Mouse (Mus musculus) forebrain, embryonic 10.5 days (tissue): ENCODE data around the gene Parp4. TPM values are rescaled to one million over a fixed set of nuclear protein-coding genes. Genes with fewer than 3 reads are reported as not detected.

Experiments used
- DNase-seq: peaks from one replicate; pipeline ENCODE4 v3.0.0-alpha.2; 2017; ENCODE audit warnings: low spot score; ENCODE audit errors: extremely low spot score
- H3K27ac ChIP-seq: fragments of 300-500 bp; sonication (generic); 2 replicates; pipeline ENCODE4 v1.5.1; 2016; ENCODE audit warnings: mild to moderate bottlenecking
- H3K27me3 ChIP-seq: fragments of 300-500 bp; sonication (generic); 2 replicates; pipeline ENCODE4 v1.6.1; 2016; ENCODE audit warnings: mild to moderate bottlenecking; ENCODE audit not compliant: poor library complexity, severe bottlenecking
- H3K36me3 ChIP-seq: fragments of 300-500 bp; sonication (generic); replicated peaks from 2 replicates; pipeline ENCODE4 v1.6.1; 2016; ENCODE audit warnings: mild to moderate bottlenecking, moderate library complexity
- H3K4me1 ChIP-seq: fragments of 300-500 bp; sonication (generic); 2 replicates; pipeline ENCODE4 v1.6.1; 2016
- H3K4me3 ChIP-seq: fragments of 300-500 bp; sonication (generic); 2 replicates; pipeline ENCODE4 v1.5.1; 2016; ENCODE audit warnings: mild to moderate bottlenecking, moderate library complexity
- H3K9me3 ChIP-seq: fragments of 300-500 bp; sonication (generic); 2 replicates; pipeline ENCODE4 v1.6.1; 2016; ENCODE audit warnings: mild to moderate bottlenecking, moderate library complexity
- WGBS: fragments of 180-500 bp; shearing (Covaris S2); methylation state at CpG from one replicate; pipeline ENCODE4 v1.1.7; 2016; 5-methylcytosine and 5-hydroxymethylcytosine counted together
- polyA plus RNA-seq: library from polyadenylated mRNA; unstranded; fragments of >200 nt; fragmentation: Nextera tagmentation; extraction: Ambion mirVana; gene quantifications from 2 replicates; pipeline ENCODE4 v1.2.1, GENCODE M21; 2016

Gene Parp4
- polyA plus RNA-seq, 1 experiment from 2014 or later: 0.95 TPM

DNA sequence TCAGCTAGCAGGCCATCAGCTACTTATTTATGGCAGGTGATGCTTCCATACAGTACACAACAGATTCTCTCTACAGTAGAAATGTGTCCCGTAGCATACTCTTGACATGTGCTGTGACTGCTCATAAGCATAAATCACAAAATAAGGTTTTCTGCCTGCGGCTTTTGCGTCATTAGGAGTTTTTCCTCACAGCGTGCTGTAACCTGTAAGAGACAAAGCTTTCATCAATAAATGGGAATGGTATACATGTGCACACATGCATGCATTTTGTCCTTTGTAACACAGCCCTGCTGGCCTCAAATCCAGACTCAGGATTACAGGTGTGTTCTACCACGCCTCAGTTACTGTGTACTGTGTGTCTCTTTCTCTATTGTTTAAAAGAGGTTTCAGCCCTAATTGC lies 122.4 kb downstream of the Parp4 start:
- WGBS: 91% methylated on average over 5 of the region's 5 CpGs
- H3K4me1 ChIP-seq: no peaks in the 10 kb centered on the region

DNA sequence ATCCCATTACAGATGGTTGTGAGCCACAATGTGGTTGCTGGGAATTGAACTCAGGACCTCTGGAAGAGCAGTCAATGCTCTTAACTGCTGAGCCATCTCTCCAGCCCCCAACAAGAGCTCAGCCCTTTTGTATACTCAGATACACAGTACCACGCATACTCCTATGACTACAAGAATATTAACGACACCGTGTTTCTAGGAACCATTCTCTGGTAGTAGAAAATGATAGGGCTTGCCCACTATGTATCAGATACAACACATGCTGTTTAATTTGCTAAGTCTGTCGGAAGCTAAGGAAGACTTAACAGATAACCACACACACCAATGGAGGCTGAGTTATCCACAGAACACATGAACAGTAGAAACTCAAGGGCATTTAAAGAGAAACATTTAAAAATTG lies 127.2 kb downstream of the Parp4 start:
- Histone ChIP-seq H3K36me3 (peaks cover 47% of the 10 kb centered on the region), H3K27me3 (no peaks in the 10 kb centered on the region), H3K4me1 (0 out of 2 replicates have a peak, but pooled peaks cover 3% of the 10 kb centered on the region), H3K27ac (no peak overlapping the region), H3K9me3 (no peaks in the 10 kb centered on the region), H3K4me3 (no peak overlapping the region)
- WGBS: 95% methylated on average over 4 of the region's 4 CpGs
- no peak for DNase-seq

More for the DNA sequence above, 122.4 kb downstream of the Parp4 start:
- no peaks in the 10 kb centered on the region for H3K27me3 ChIP-seq
- H3K9me3 ChIP-seq: no peaks in the 10 kb centered on the region
- no peak overlapping the region for H3K27ac ChIP-seq
- no peak for DNase-seq
- H3K4me3 ChIP-seq: no peak overlapping the region
- peaks cover 82% of the 10 kb centered on the region for H3K36me3 ChIP-seq

DNA sequence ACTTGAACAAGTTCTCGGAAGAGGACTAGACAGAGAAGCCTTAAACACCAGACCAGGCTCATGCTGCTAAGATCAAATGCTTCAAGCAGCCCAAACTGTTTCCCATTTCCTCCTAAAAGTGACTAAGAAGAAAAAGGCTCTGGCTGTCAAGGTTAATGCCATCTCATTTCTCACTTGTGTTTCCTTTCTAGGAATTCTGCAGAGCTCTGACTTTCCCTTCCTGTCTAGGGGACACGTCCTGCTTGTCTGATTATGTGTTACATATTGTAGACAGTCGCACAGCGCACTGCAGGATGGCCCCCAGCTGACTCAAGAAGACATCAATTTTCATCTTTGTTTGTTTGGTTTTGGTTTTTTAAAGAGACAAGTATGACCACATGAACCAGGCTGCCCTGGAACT lies 130.3 kb downstream of the Parp4 start:
- Histone ChIP-seq H3K4me3 (no peak overlapping the region), H3K4me1 (0 out of 2 replicates have a peak, but pooled peaks cover 3% of the 10 kb centered on the region), H3K36me3 (peaks cover 32% of the 10 kb centered on the region), H3K27ac (no peak overlapping the region), H3K9me3 (no peaks in the 10 kb centered on the region), H3K27me3 (no peaks in the 10 kb centered on the region)
- no peak for DNase-seq
- 92% methylated on average over 4 of the region's 4 CpGs for WGBS

Other genes with a start within 250 kb of the Parp4 start
- gene Atp12a, start 210.6 kb upstream of the Parp4 start, polyA plus RNA-seq: 0.05 TPM in 1 of 2 replicates, not detected in the other
- 1.8 and 2.1 TPM in 2 replicates for gene Rnf17, start 173.0 kb upstream of the Parp4 start, polyA plus RNA-seq
- gene Cenpj, start 194 bp upstream of the Parp4 start, polyA plus RNA-seq: 23.6 and 24.9 TPM in 2 replicates
- gene Mphosph8, start 92.6 kb downstream of the Parp4 start, polyA plus RNA-seq: 44.0 and 50.3 TPM in 2 replicates
- gene Pspc1, start 202.7 kb downstream of the Parp4 start, polyA plus RNA-seq: 45.3 and 51.3 TPM in 2 replicates
- 23.3 and 23.4 TPM in 2 replicates for gene Zmym5, start 236.1 kb downstream of the Parp4 start, polyA plus RNA-seq